Mouse (Mus musculus) E14TG2a.4 (cell line): Measurements from ENCODE around the gene Arrdc2.

ENCODE experiments used
- H3K27me3 ChIP-seq: 2 replicates; pipeline ENCODE4 v1.6.1; 2014; ENCODE audit warnings: low read length, control low read depth; ENCODE audit not compliant: insufficient read depth
- H3K36me3 ChIP-seq: 2 replicates; pipeline ENCODE4 v1.6.1; 2014; ENCODE audit warnings: low read length, control low read depth; ENCODE audit not compliant: insufficient read depth
- H3K4me1 ChIP-seq: replicated peaks from 2 replicates; pipeline ENCODE4 v1.6.1; 2014; ENCODE audit warnings: low read depth, low read length, control low read depth
- H3K4me3 ChIP-seq: replicated peaks from 2 replicates; pipeline ENCODE4 v1.5.1; 2014; ENCODE audit warnings: mild to moderate bottlenecking, low read length
- H3K9me3 ChIP-seq: 2 replicates; pipeline ENCODE4 v1.6.1; 2014; ENCODE audit warnings: low read length, control low read depth
- CTCF ChIP-seq: conservative IDR thresholded peaks from 2 replicates; pipeline ENCODE4 v1.5.1; 2014; ENCODE audit warnings: low read length
- NANOG ChIP-seq: IDR thresholded peaks from 2 replicates; pipeline ENCODE4 v1.6.1; 2014; ENCODE audit warnings: borderline replicate concordance, low read length, mixed read lengths
- POU5F1 ChIP-seq: IDR thresholded peaks from 2 replicates; pipeline ENCODE4 v1.6.1; 2014; ENCODE audit warnings: low read length, borderline replicate concordance

The Arrdc2 gene

DNA sequence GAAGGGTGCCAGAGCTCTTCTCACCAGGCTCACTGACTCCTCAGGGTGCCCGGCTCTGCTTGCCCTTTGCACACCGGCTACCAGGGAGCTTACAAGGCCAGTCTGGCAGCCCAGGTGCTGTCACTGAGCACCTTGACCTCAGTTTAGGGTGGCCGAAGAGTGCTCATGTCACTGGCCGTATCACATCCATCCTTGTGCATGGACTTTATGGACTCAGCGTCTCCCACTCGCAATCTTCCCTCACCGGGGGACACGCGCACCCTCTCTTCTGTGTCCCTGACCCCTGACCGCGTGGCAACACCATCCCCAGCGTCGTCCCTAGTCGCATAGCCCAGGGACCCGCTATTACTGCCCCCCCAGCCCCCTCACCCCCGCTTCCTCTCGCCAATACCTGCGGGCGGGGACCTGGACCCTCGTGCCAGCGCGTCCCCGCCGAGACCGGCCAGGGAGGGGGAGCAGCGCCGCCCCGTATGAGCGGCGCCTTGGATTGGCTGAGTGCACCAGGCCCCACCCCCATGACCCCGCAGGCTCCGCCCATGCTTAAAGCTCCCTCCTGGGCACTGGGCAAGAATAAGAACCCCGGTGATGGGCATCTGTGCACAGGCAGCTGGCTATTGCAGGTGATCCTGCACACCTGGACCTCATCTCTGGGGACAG, 17.1 kb upstream of the Arrdc2 start:
- Histone ChIP-seq H3K27me3 (peaks cover 39% of the 10 kb centered on the region), H3K4me3 (peak overlapping the region; percentile 79)
- TF ChIP-seq NANOG: no peak
- TF ChIP-seq CTCF: no peak
- no peak for TF ChIP-seq POU5F1

DNA sequence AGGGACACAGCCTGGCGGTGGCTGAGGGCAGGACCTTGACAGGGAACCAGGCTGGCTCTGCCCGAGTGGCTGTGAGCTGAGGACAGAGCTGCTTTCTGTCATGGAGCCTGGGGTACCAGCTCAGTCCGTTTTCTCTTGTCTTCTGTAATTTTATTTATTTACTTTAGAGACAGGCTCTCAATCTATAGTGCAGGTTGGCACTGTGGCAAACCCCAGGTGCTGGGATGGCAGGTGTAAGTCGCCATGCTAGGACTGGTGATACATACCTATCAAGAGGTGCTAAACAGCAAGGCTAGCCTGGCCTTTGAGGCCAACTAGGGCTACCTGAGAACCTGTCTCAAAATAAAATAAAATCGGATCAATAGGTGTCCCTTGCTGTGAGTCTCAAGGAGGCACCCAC, 16.5 kb upstream of the Arrdc2 start:
- H3K4me1 ChIP-seq: peaks cover 51% of the 10 kb centered on the region
- no peaks in the 10 kb centered on the region for H3K9me3 ChIP-seq
- TF ChIP-seq CTCF (no peak), POU5F1 (no peak), NANOG (no peak)
- H3K4me3 ChIP-seq: no peak overlapping the region; the same call in 1 of the 2 replicates
- peaks cover 10% of the 10 kb centered on the region for H3K36me3 ChIP-seq
- peaks cover 34% of the 10 kb centered on the region for H3K27me3 ChIP-seq

More for the DNA sequence above, 17.1 kb upstream of the Arrdc2 start:
- Histone ChIP-seq H3K4me1 (peaks cover 50% of the 10 kb centered on the region), H3K9me3 (no peaks in the 10 kb centered on the region), H3K36me3 (peaks cover 10% of the 10 kb centered on the region)

DNA sequence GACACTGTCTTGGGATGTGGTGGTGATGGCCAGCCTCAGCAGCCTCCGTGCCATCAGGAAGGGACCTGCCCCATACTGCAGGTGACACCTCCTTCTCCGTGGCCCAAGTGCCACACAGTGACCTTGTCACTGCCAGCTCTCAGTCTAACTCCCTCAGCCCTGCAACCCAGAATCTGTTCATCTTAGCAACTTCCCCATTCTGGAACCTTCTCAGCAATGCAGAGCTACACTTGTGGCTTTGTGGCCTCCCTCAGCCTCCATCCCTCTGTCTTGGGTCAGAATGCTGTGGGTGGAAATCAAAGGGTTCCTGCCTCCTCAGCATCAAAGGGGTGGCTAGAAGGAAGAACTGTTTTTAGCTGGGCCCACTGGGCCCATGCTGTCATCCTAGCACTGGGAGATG, 14.3 kb upstream of the Arrdc2 start:
- H3K4me1 ChIP-seq: peaks cover 66% of the 10 kb centered on the region
- H3K27me3 ChIP-seq: peaks cover 34% of the 10 kb centered on the region
- H3K36me3 ChIP-seq: peaks cover 10% of the 10 kb centered on the region
- TF ChIP-seq POU5F1 (no peak), CTCF (no peak), NANOG (no peak)
- H3K9me3 ChIP-seq: no peaks in the 10 kb centered on the region
- H3K4me3 ChIP-seq: no peak overlapping the region

DNA sequence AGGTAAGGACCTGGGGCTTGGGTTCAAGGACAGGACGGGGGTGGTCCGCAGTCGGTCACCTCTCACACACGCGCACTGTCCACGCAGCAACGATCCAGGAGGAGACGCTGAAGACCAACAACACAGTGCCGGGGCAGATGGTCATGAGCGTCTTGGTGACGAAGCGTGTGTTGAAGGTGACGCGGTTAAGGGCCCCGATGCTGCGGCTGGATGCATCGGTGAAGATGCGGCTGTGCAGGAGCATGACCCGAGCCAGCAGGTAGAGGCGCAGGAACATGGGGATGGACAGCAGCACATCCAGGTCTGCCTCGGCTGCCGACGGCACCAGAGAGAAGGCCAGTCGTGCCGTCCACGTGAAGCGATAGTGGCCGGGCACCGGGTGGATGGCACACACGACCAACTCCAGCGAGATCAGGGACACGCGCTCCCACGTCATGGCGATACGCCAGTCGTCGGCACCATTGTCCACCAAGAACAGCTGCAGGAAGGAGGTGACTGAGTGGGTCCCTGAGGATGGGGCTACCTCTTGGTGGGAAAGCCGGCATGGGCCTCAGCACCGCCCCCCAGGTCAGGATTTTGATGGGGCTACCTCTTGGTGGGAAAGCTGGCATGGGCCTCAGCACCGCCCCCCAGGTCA, 13.2 kb upstream of the Arrdc2 start:
- peaks cover 34% of the 10 kb centered on the region for H3K27me3 ChIP-seq
- peaks cover 10% of the 10 kb centered on the region for H3K36me3 ChIP-seq
- H3K4me3 ChIP-seq: peak overlapping the region; percentile 23; the same call in 1 of the 2 replicates
- peaks cover 68% of the 10 kb centered on the region for H3K4me1 ChIP-seq
- TF ChIP-seq CTCF (no peak), POU5F1 (no peak), NANOG (no peak)
- no peaks in the 10 kb centered on the region for H3K9me3 ChIP-seq

DNA sequence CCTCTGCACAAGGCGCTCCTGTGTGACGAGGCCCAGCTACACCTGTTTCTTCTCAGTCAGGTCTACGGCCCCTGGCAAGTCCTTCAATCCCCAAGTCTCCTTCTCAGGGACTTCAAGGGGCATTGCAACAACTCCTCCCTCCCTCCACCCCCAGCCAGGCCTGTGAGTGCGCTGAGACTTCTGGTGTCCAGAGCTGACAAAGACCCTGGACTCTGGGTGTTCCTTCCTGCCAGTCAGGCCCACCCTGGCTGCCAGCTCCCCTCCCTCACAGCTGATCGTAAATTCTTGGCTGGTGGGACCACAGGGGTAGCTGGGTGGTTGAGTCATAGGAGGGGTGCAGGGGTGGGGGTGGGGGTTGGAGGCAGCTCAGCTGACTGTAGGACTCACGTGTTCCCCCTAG, 12.3 kb upstream of the Arrdc2 start:
- Histone ChIP-seq H3K4me1 (peaks cover 66% of the 10 kb centered on the region), H3K27me3 (peaks cover 34% of the 10 kb centered on the region), H3K4me3 (no peak overlapping the region), H3K9me3 (no peaks in the 10 kb centered on the region), H3K36me3 (peaks cover 10% of the 10 kb centered on the region)
- TF ChIP-seq CTCF (no peak), POU5F1 (no peak), NANOG (no peak)

DNA sequence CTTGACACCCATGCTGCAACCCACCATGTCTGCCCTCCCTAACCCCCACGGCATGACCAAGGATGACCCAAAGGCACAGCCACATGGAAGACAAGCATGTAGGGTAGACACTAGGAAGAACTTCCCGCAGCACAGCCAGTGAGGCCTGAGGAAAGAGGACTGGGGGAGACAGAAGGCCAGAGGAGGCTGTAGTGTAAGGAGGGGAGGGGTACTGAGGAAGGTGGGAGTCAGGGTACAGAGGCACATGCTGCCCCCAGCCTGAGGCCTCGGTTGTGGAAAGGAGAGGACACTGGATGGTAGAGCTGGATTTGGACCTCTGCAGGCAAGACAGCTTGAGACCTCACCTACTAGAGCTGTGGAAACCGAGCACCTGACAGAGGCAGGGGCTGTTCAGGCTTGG, 11.4 kb upstream of the Arrdc2 start:
- no peak overlapping the region for H3K4me3 ChIP-seq
- TF ChIP-seq CTCF: no peak
- TF ChIP-seq NANOG: no peak
- TF ChIP-seq POU5F1: no peak
- peaks cover 10% of the 10 kb centered on the region for H3K36me3 ChIP-seq
- peaks cover 69% of the 10 kb centered on the region for H3K4me1 ChIP-seq
- H3K9me3 ChIP-seq: no peaks in the 10 kb centered on the region
- H3K27me3 ChIP-seq: peaks cover 27% of the 10 kb centered on the region

DNA sequence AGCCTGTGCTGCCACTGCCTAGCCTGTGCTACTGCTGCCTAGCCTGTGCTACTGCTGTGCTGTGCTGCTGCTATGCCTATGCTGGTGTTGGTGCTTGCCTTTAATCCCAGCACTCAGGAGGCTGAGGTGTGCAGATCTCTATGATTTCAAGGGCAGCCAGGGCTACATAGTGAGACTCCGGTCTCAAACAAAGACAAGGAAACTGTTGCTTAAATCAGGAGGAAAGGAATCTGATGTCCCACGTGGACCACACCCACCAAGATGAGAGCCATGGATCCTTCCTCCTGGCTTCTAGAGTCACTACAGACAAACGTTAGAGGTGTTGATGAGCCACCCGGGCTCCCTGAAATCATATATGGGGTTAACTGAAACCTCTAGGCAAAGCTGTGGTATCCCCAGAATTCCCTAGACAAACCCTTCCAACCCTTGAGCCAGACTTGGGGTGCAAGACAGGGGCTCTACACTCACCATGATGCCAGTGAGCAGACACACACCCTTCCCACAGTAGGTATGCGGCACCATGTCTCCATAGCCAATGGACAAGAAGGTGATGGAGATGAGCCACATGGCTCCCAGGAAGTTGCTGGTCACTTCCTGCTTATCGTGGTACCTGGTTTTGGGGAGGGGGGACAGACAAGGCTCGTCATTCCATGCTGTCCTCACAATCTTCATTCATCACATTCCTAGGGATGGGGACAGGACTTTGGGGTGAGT, 10.8 kb upstream of the Arrdc2 start:
- H3K4me3 ChIP-seq: no peak overlapping the region
- H3K27me3 ChIP-seq: peaks cover 20% of the 10 kb centered on the region
- peaks cover 72% of the 10 kb centered on the region for H3K4me1 ChIP-seq
- no peak for TF ChIP-seq NANOG
- no peak for TF ChIP-seq POU5F1
- TF ChIP-seq CTCF: no peak
- H3K9me3 ChIP-seq: no peaks in the 10 kb centered on the region
- H3K36me3 ChIP-seq: peaks cover 10% of the 10 kb centered on the region

DNA sequence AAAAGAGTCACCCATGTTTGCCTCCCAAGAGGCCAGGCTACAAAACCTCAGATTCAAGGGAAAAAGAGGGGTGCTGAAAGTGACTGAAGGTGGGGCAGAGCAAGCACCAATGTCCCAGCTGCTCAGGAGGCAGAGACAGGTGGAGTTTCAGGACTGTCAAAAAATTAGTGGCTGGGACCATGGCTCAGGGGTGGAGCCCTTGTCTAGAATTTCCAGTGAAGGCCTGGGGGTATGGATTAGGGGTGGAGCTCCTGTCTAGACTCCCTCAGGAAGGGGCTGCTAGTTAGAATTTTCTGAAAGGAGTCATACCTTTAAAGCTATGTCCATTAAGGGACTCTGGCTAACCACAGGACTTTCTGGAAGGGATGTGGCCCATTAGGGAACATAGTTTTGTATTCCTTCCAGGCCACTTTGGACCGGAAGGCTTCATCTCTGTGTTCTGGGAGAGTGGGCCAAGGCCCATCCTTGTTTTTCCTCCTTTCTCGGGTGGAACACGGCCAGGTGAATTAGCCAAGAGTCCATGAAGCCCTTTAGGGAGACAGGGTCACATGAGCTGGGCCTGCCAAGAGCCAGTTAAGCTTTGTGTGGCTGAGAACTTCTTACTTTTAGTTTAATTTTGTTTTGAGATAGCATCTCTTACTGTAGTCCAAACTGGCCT, 9.9 kb upstream of the Arrdc2 start:
- TF ChIP-seq NANOG (no peak), POU5F1 (no peak), CTCF (no peak)
- peaks cover 4% of the 10 kb centered on the region; the same call in 1 of the 2 replicates for H3K36me3 ChIP-seq

More for the DNA sequence above, 9.9 kb upstream of the Arrdc2 start:
- 0 out of 2 replicates have a peak overlapping the region, but pooled peaks have one; percentile 8 for H3K4me3 ChIP-seq
- H3K9me3 ChIP-seq: no peaks in the 10 kb centered on the region
- H3K27me3 ChIP-seq: peaks cover 13% of the 10 kb centered on the region
- H3K4me1 ChIP-seq: peaks cover 80% of the 10 kb centered on the region
